Mouse (Mus musculus) forebrain, embryonic 13.5 days (tissue): Measurements from ENCODE around the gene Kank1. TPM values are rescaled to one million over a fixed set of nuclear protein-coding genes. Genes with fewer than 3 reads are reported as not detected.

ENCODE experiments used
- ATAC-seq: fragments of 200-750 bp; cut with Nextera tagmentation; 2 replicates; pipeline ENCODE4 v1.8.0; 2017
- H3K27ac ChIP-seq: fragments of 300-500 bp; sonication (generic); 2 replicates; pipeline ENCODE4 v1.5.1; 2015; ENCODE audit warnings: inconsistent platforms, mild to moderate bottlenecking, moderate library complexity
- H3K27me3 ChIP-seq: fragments of 300-500 bp; sonication (generic); 2 replicates; pipeline ENCODE4 v1.6.1; 2015; ENCODE audit warnings: mild to moderate bottlenecking, inconsistent platforms
- H3K36me3 ChIP-seq: fragments of 300-500 bp; sonication (generic); 2 replicates; pipeline ENCODE4 v1.6.1; 2015; ENCODE audit warnings: mild to moderate bottlenecking, inconsistent platforms; ENCODE audit not compliant: poor library complexity, severe bottlenecking
- H3K4me1 ChIP-seq: fragments of 300-500 bp; sonication (generic); 2 replicates; pipeline ENCODE4 v1.6.1; 2015; ENCODE audit warnings: inconsistent platforms
- H3K4me2 ChIP-seq: fragments of 300-500 bp; sonication (generic); 2 replicates; pipeline ENCODE4 v1.6.1; 2015; ENCODE audit warnings: inconsistent platforms, mild to moderate bottlenecking, moderate library complexity
- H3K4me3 ChIP-seq: fragments of 300-500 bp; sonication (generic); 2 replicates; pipeline ENCODE4 v1.5.1; 2015; ENCODE audit warnings: mild to moderate bottlenecking, inconsistent platforms
- H3K9ac ChIP-seq: fragments of 300-500 bp; sonication (generic); 2 replicates; pipeline ENCODE4 v1.6.1; 2015; ENCODE audit warnings: mild to moderate bottlenecking, inconsistent platforms
- H3K9me3 ChIP-seq: fragments of 300-500 bp; sonication (generic); replicated peaks from 2 replicates; pipeline ENCODE4 v1.6.1; 2016; ENCODE audit warnings: inconsistent platforms
- WGBS: fragments of 180-500 bp; shearing (Covaris S2); methylation state at CpG from one replicate; pipeline ENCODE4 v1.1.7; 2015; 5-methylcytosine and 5-hydroxymethylcytosine counted together
- polyA plus RNA-seq: library from polyadenylated mRNA; unstranded; fragments of >200 nt; fragmentation: Nextera tagmentation; extraction: Ambion mirVana; gene quantifications from 2 replicates; pipeline ENCODE4 v1.2.1, GENCODE M21; 2015

Gene Kank1
- polyA plus RNA-seq, 1 experiment from 2014 or later: 2.7 TPM

DNA sequence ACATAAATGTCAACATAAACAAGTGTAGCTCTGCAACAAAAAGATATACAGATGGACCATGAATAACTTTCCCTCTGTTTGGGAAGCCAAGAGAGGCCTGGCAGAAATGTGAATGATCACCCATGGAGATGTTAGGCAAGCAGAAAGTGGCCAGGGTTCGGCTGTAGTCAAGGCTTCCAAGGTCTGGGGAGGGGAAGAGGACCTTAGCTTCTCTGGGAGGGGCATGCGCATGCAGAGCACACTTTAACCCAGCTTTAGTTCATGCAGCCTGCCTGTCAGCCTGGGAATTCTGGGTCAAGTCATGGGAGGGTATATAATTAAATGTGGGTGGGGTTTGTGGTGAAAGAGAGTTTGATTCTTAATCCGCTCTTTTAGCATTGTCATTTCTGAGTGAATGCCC lies 180.9 kb downstream of the Kank1 start:
- ATAC-seq: no peak
- H3K36me3 ChIP-seq: no peaks in the 10 kb centered on the region
- no peak overlapping the region for H3K4me2 ChIP-seq
- 45% methylated on average over 3 of the region's 3 CpGs for WGBS
- H3K9ac ChIP-seq: no peak overlapping the region
- peaks cover 7% of the 10 kb centered on the region; the same call in 1 of the 2 replicates for H3K4me1 ChIP-seq
- H3K27ac ChIP-seq: no peak overlapping the region
- H3K27me3 ChIP-seq: no peaks in the 10 kb centered on the region
- H3K4me3 ChIP-seq: no peak overlapping the region
- no peaks in the 10 kb centered on the region for H3K9me3 ChIP-seq

DNA sequence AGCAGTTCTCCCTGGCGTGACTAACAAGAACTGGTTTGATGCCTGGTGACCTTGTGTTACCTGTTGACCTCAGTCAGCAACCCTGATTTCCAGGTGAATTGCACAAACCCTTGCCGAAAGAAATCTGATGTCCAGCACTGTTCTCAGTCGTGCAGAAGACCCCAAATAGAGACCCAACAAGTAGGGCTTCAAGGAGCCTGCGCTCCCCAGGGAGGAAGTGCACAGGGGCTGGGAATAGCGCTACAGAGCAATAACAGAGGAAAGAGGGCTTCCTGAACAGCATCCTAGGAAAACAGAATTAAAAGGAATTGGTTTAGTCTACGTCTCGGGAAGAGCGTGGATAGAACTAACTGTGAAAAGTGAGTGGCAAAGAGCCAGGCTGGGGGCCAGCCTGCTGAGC lies 183.2 kb downstream of the Kank1 start:
- H3K27ac ChIP-seq: no peak overlapping the region
- no peak overlapping the region for H3K4me2 ChIP-seq
- 80% methylated on average over 8 of the region's 8 CpGs for WGBS
- no peaks in the 10 kb centered on the region for H3K9me3 ChIP-seq
- ATAC-seq: no peak
- no peaks in the 10 kb centered on the region for H3K36me3 ChIP-seq
- H3K4me1 ChIP-seq: peaks cover 7% of the 10 kb centered on the region; the same call in 1 of the 2 replicates
- H3K4me3 ChIP-seq: no peak overlapping the region
- H3K9ac ChIP-seq: no peak overlapping the region
- H3K27me3 ChIP-seq: no peaks in the 10 kb centered on the region

DNA sequence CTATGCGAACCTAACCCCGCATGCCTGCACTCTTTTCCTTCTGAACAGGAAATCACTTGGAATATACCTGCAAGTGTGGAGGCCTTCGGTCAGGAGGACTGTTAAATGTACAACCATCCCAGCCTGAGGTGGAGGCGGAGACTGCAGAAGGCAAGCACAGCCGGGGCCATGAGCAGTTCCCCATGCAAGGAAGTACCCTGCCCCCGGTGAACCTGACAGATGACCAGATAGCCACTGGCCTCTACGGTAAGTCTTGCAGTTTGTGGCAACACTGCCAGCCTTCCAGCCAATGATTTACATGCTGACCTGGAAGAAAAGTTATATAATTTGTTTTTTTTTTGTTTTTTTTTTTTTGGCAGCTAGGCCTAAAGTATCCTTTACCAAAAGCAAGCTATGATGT lies 185.3 kb downstream of the Kank1 start:
- Histone ChIP-seq H3K27me3 (no peaks in the 10 kb centered on the region), H3K9ac (no peak overlapping the region), H3K4me3 (no peak overlapping the region), H3K4me1 (peaks cover 7% of the 10 kb centered on the region; the same call in 1 of the 2 replicates), H3K4me2 (no peak overlapping the region), H3K9me3 (no peaks in the 10 kb centered on the region), H3K36me3 (no peaks in the 10 kb centered on the region), H3K27ac (no peak overlapping the region)
- ATAC-seq: no peak
- whole genome bisulfite sequencing: 89% methylated on average over 7 of the region's 7 CpGs

DNA sequence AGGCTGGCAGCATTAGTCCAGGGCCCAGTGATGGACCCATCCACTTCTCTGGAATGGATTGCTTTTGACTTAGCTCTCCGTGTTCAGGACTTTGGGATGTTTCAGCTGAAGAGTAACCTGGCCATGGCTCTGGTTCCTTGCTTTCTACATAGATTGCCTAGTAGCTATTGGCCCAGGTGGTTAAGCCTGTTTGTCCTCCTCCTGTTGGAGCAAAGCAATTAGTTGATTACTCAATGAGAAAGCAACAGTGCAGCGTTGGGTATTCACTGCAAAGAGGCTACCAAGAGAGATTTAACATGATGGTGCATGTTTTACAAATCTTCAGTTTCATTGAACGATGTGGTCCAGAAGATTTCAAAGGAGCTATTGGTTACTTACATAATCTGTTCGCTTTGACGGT lies 186.6 kb downstream of the Kank1 start:
- H3K9ac ChIP-seq: no peak overlapping the region
- no peak overlapping the region for H3K4me2 ChIP-seq
- H3K27ac ChIP-seq: no peak overlapping the region
- H3K4me3 ChIP-seq: no peak overlapping the region
- H3K4me1 ChIP-seq: peaks cover 7% of the 10 kb centered on the region; the same call in 1 of the 2 replicates
- 92% methylated on average over 5 of the region's 5 CpGs for WGBS
- H3K9me3 ChIP-seq: no peaks in the 10 kb centered on the region
- ATAC-seq: no peak
- H3K36me3 ChIP-seq: no peaks in the 10 kb centered on the region
- no peaks in the 10 kb centered on the region for H3K27me3 ChIP-seq

DNA sequence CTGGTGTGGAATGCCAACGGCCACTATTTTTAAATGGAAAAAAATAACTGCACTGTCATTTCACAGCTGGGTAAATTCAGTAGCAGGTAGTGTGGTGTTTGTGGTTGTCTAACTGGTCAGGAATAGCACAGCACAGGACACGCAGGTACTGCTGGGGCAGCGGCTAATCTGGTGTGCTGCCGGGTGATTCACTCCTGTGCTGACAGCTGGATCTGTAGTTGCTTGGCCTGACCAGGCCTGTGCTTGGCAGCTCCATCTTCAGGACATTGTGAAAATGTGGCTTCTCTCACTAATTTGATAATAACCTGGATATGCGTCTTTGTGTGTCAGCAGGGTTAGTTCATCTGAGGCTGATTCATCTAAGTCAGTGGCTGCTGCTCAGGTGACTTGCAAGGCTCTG lies 189.7 kb downstream of the Kank1 start:
- Histone ChIP-seq H3K9me3 (no peaks in the 10 kb centered on the region), H3K9ac (no peak overlapping the region), H3K36me3 (no peaks in the 10 kb centered on the region), H3K4me1 (no peaks in the 10 kb centered on the region), H3K27ac (no peak overlapping the region), H3K4me2 (no peak overlapping the region), H3K4me3 (no peak overlapping the region), H3K27me3 (no peaks in the 10 kb centered on the region)
- WGBS: 91% methylated on average over 5 of the region's 5 CpGs
- ATAC-seq: no peak

DNA sequence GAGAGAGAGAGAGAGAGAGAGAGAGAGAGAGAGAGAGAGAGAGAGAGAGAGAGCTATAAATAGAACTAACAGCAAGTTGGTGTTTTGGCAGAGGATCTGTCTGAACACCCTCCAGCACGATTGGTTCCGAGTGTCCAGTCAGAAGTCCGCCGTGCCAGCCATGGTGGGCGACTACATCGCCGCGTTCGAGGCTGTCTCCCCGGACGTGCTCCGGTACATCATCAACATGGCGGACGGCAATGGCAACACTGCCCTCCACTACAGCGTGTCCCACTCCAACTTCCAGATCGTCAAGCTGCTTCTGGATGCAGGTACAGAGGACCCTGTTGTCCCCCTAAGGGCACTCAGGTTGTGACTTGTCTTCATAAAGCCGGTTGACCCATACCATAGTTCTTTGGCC lies 191.1 kb downstream of the Kank1 start:
- Histone ChIP-seq H3K4me3 (no peak overlapping the region), H3K36me3 (no peaks in the 10 kb centered on the region), H3K9me3 (no peaks in the 10 kb centered on the region), H3K4me2 (no peak overlapping the region), H3K9ac (no peak overlapping the region), H3K4me1 (no peaks in the 10 kb centered on the region), H3K27me3 (no peaks in the 10 kb centered on the region), H3K27ac (no peak overlapping the region)
- 96% methylated on average over 17 of the region's 17 CpGs for WGBS
- no peak for ATAC-seq

DNA sequence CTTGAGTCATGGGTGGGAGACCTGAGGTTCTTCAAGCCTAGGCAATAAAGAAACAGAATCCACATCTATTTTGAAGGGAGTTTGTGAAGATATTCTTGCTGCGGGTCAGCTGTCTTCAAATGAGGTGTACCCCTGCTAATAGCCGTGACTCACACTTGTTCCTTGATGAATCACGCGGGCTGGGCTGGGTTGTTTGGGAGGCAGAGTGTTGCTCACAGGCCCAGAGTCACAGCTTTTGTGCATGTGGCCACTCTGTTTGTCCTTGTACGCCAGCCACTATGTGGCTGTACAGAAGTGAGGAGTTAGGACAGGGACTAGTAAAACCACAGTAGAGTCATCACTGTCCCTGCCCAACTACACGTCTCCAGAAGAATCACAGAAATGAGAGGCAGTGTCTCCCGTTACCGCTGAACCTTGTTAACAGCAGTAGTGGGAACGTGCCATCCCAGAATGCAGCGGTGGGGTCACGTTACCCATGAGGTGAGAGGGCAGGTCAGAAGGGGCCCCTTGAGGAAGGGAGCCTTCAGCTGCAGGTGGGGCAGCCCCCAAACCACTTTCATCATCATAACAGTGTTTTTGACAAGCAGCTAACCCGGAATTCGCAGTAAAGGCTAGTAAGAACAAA lies 191.7 kb downstream of the Kank1 start:
- no peak for ATAC-seq
- 91% methylated on average over 13 of the region's 13 CpGs for WGBS
- H3K4me2 ChIP-seq: no peak overlapping the region

DNA sequence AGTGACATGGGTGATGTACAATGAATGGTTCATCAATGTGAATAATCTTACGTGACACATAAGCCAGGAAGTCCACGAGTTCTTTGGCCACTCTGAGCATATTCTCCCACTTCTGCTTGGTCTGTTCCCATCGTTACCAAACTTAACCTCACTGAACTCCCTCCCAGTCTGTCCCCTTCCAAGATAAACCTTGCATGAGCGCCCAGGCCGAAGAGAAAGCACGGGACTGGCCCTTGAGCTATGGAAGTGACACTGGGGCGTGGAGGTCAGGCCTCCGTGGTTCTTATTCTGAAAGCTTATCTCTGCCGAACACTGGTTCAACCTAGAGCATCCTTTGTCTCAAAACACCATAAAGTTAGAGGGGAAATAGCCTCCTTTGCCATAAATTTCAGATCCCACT lies 194.7 kb downstream of the Kank1 start:
- no peaks in the 10 kb centered on the region for H3K9me3 ChIP-seq
- H3K36me3 ChIP-seq: no peaks in the 10 kb centered on the region
- no peaks in the 10 kb centered on the region for H3K4me1 ChIP-seq
- no peak overlapping the region for H3K4me2 ChIP-seq
- 84% methylated on average over 9 of the region's 9 CpGs for WGBS
- H3K9ac ChIP-seq: no peak overlapping the region
- ATAC-seq: no peak
- H3K27me3 ChIP-seq: no peaks in the 10 kb centered on the region
- no peak overlapping the region for H3K4me3 ChIP-seq
- no peak overlapping the region for H3K27ac ChIP-seq

More for the DNA sequence above, 191.7 kb downstream of the Kank1 start:
- Histone ChIP-seq H3K27me3 (no peaks in the 10 kb centered on the region), H3K9ac (no peak overlapping the region), H3K36me3 (no peaks in the 10 kb centered on the region), H3K27ac (no peak overlapping the region), H3K4me1 (no peaks in the 10 kb centered on the region), H3K4me3 (no peak overlapping the region), H3K9me3 (no peaks in the 10 kb centered on the region)

DNA sequence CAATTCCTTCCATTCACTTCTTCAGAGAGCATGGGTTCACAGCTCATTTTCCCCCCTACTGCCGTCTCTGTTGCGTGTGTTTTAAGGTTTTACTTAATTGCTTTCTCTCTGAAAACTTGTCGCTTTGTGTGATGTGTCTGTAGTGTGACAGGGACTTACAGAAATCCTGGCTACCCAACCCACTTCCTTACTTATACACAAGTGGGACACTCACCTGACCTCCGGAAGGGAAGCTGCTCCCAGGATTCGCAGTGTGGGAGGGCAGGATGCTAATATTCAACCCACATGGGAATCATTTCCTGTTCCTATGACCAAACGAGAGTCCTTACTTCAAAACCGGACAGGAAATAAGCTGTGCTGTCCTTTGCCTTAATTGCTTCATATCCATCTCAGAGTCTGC lies 195.1 kb downstream of the Kank1 start:
- 88% methylated on average over 7 of the region's 7 CpGs for WGBS
- Histone ChIP-seq H3K4me3 (no peak overlapping the region), H3K9me3 (no peaks in the 10 kb centered on the region), H3K27ac (no peak overlapping the region), H3K4me2 (no peak overlapping the region), H3K27me3 (no peaks in the 10 kb centered on the region), H3K9ac (no peak overlapping the region), H3K36me3 (no peaks in the 10 kb centered on the region), H3K4me1 (no peaks in the 10 kb centered on the region)
- ATAC-seq: no peak

DNA sequence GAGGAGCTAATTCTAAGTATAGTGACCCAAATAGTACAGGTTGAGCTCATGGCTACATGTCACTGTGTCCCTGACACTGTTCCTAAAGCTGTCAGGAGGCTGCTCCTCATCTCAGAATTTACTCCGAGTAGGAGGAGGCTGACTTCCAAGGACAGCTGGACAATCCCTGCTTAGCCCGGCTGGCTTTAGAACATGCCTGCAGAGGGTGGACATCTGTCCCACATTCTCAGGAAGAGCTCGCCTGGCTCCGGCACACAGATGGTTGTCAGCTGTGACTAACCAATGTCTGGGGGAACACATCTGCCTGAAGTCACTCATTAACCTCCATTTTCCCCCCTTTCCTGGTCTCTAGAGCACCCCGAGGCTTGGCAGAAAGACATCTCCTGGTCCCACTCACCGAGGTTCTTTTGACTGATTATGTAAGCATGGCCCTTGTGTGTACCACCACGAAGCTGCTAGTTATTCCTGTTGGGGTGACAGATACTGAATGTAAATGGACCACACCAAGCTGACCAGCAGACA lies 196.5 kb downstream of the Kank1 start:
- Histone ChIP-seq H3K4me2 (no peak overlapping the region), H3K4me3 (no peak overlapping the region), H3K9me3 (no peaks in the 10 kb centered on the region), H3K36me3 (no peaks in the 10 kb centered on the region), H3K4me1 (no peaks in the 10 kb centered on the region), H3K9ac (no peak overlapping the region), H3K27ac (no peak overlapping the region), H3K27me3 (no peaks in the 10 kb centered on the region)
- ATAC-seq: no peak
- 92% methylated on average over 7 of the region's 7 CpGs for WGBS

DNA sequence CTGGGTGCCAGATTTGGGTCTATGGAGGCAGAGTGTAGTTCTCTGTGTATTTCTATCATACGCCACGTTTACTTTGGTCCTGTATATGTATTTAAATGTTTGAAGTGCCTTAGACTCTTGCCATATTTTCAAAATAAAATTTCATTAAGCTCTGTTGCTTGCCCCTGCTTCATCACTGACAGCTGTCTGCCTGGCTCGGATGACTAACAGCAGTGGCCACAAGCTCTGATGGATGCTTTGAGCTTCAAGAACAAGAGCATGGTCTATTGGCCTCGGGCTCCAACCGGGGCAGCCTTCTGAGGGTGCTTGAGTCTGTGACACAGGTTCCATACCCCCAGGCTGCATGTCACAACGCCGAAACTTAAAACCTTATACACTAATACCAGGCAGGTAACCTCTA lies 197.6 kb downstream of the Kank1 start:
- H3K27ac ChIP-seq: no peak overlapping the region
- no peaks in the 10 kb centered on the region for H3K9me3 ChIP-seq
- no peak for ATAC-seq
- H3K27me3 ChIP-seq: no peaks in the 10 kb centered on the region
- no peak overlapping the region for H3K4me3 ChIP-seq
- no peak overlapping the region for H3K9ac ChIP-seq
- H3K36me3 ChIP-seq: no peaks in the 10 kb centered on the region
- WGBS: 92% methylated on average over 7 of the region's 7 CpGs
- H3K4me2 ChIP-seq: no peak overlapping the region
- H3K4me1 ChIP-seq: no peaks in the 10 kb centered on the region

DNA sequence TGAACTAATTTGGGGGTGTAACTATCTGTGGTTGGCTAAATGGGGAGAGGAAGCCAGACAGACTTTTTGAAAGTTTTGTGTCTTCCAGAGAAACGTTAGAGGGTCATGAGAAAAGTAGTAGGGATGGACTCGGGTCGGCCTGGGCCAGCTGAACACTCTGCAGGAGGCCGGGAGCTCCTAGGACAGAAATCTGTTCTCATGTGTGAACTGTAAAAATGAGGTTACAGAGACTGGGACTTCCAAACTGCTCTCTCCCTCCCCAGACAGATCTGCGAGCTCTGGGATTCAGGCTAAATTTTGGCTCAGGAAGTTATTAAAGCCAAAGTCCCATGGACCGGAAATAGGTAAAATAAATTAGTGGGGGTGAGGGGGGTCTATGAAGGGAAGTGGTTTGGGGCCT lies 198.0 kb downstream of the Kank1 start:
- 86% methylated on average over 6 of the region's 6 CpGs for WGBS
- ATAC-seq: no peak
- no peaks in the 10 kb centered on the region for H3K27me3 ChIP-seq

DNA sequence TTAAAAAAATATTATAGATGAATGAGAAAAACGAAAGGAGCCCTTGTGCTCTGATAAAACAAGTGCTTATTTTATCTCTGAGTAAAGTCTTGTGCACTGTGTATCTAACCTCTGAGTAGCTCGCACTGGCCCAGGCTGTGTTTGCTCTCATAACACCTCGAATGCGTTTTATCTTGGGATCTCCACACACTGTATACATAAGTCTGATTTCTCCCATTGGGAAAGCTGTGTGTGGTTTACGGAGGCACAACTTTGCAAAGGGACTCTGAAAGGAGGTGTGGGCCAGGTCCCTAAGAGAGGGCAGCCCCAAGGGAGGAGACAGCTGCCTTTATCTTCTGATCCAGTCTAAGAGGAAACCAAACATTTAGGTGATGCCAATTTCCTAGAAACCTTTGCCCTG lies 198.6 kb downstream of the Kank1 start:
- H3K27me3 ChIP-seq: no peaks in the 10 kb centered on the region
- WGBS: 91% methylated on average over 5 of the region's 5 CpGs
- no peak for ATAC-seq
- no peaks in the 10 kb centered on the region for H3K36me3 ChIP-seq
- no peak overlapping the region for H3K4me2 ChIP-seq
- no peaks in the 10 kb centered on the region for H3K4me1 ChIP-seq
- H3K27ac ChIP-seq: no peak overlapping the region
- no peak overlapping the region for H3K4me3 ChIP-seq
- H3K9ac ChIP-seq: no peak overlapping the region
- no peaks in the 10 kb centered on the region for H3K9me3 ChIP-seq

More for the DNA sequence above, 198.0 kb downstream of the Kank1 start:
- Histone ChIP-seq H3K36me3 (no peaks in the 10 kb centered on the region), H3K4me2 (no peak overlapping the region), H3K4me1 (no peaks in the 10 kb centered on the region), H3K9ac (no peak overlapping the region), H3K9me3 (no peaks in the 10 kb centered on the region), H3K27ac (no peak overlapping the region), H3K4me3 (no peak overlapping the region)
